Mouse (Mus musculus): ENCODE data around the gene Gm17581.

Gm17581 gene

DNA sequence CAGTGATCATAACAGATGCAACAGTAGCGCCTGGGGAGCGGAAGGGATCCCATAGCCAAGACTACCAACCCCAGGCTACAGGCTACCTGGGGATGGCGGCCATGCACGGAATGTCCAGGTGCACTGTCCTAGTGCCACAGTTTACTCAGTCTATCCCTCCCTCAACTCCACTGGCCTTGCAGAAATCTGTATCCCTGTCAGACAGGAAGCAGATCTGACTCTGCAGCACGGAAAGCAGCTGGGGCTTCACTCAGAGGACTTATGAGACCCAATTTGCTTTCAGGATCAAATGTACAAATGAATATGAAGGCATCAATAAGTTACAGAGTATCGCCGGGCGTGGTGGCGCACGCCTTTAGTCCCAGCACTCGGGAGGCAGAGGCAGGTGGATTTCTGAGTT, 47.9 kb downstream of the Gm17581 start:
- no peak for DNase-seq

DNA sequence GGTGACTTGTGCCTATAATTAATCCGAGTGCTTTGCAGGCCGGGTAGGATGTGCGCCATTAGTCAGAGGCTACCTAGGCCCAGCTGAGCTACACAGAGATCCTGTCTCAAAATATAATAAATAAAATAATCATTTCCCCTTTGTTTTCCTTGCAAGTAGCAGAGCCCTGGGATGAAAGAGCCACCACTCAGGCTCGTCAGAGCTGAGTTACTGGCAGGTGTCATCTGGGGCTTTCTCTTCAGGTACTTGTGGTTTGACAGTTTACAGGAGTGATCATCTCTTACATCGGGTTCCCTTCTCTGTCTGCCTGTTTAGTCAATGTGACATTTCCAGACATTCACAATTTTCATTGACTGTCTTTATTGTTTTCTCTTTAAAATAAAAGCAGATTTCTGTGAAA, 49.1 kb downstream of the Gm17581 start:
- no peak for DNase-seq
